Mouse (Mus musculus): ENCODE measurements around the gene AU015836.
"Not testable (repeated sequence)": the region's sequence is repeated elsewhere in the genome, so short reads cannot be mapped to it uniquely, and the experiment has no call there.

The AU015836 gene

GRCm38 (mm10) chrX:93968444-93968843, at the start of gene AU015836:
TSS of gene AU015836 (plus strand) at chrX:93968659.
- DNase-seq: no peak

GRCm38 (mm10) chrX:93919017-93919416, 49.4 kb upstream of the AU015836 start:
- DNase-seq: no peak

- no peak for DNase-seq
Observed at GRCm38 (mm10) chrX:93928379-93928778, 40.1 kb upstream of the AU015836 start.

GRCm38 (mm10) chrX:93928794-93929193, 39.7 kb upstream of the AU015836 start:
- no peak for DNase-seq

- DNase-seq: no peak
Observed at GRCm38 (mm10) chrX:93931694-93932093, 36.8 kb upstream of the AU015836 start.

- DNase-seq: no peak
Observed at GRCm38 (mm10) chrX:93956727-93957126, 11.7 kb upstream of the AU015836 start.

- DNase-seq: no peak
Observed at GRCm38 (mm10) chrX:93958502-93958901, 10.0 kb upstream of the AU015836 start.

- DNase-seq: no peak
Observed at GRCm38 (mm10) chrX:93980341-93980740, 11.9 kb downstream of the AU015836 start.

- DNase-seq: no peak
Observed at GRCm38 (mm10) chrX:93982193-93982592, 13.7 kb downstream of the AU015836 start.

- not testable (repeated sequence) for DNase-seq
Observed at GRCm38 (mm10) chrX:93985096-93985495, 16.6 kb downstream of the AU015836 start.

GRCm38 (mm10) chrX:94006991-94007390, 38.5 kb downstream of the AU015836 start:
- no peak for DNase-seq

- no peak for DNase-seq
Observed at GRCm38 (mm10) chrX:94009442-94009841, 41.0 kb downstream of the AU015836 start.

GRCm38 (mm10) chrX:94011656-94012173, 43.3 kb downstream of the AU015836 start:
- DNase-seq: no peak

- no peak for DNase-seq
Observed at GRCm38 (mm10) chrX:94012479-94013167, 44.2 kb downstream of the AU015836 start.

- no peak for DNase-seq
Observed at GRCm38 (mm10) chrX:94016891-94017290, 48.4 kb downstream of the AU015836 start.

GRCm38 (mm10) chrX:94022264-94022874, 53.9 kb downstream of the AU015836 start:
- no peak for DNase-seq
